Mouse (Mus musculus) spleen, postnatal 4 days (tissue): Measurements from ENCODE around the gene Bricd5.

ENCODE experiments used
- DNase-seq, 2 experiments: peaks; one replicate each; pipeline ENCODE4 v3.0.0; 2022; ENCODE audit warnings: low spot score in 2 of 2

Gene Bricd5

DNA sequence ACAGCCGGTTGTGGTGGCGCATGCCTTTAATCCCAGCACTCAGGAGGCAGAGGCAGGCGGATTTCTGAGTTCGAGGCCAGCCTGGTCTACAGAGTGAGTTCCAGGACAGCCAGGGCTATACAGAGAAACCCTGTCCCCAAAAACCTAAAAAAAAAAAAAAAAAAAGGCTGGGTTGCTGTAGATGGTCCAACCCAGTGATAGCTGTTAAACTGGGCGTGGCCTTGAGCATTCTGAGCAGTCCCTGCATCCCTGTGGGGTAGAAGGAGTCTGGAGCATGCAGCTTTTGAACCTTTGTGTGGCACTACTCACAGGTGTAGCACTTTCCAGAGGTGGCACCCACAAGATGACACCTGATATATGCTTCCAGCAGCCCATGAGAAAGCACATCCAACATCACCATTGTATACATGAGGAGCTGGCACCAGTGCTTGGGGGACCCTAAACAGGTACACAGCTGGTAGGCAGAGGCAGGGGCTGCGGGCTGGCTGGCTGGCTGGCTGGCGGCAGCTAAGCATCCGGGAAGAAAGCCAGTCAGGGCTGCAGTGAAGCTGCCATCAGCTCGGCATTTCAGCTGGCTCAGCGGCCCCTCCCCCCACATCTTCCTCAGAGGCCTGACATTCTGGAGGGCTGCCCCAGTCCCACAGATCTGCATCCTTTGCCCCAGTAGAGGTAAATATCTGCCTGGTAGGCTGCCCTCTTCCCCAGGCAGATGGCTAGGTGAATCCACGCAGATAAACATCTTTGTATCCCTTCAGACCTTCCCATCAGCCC lies 11.6 kb downstream of the Bricd5 start:
- no peak for DNase-seq

DNA sequence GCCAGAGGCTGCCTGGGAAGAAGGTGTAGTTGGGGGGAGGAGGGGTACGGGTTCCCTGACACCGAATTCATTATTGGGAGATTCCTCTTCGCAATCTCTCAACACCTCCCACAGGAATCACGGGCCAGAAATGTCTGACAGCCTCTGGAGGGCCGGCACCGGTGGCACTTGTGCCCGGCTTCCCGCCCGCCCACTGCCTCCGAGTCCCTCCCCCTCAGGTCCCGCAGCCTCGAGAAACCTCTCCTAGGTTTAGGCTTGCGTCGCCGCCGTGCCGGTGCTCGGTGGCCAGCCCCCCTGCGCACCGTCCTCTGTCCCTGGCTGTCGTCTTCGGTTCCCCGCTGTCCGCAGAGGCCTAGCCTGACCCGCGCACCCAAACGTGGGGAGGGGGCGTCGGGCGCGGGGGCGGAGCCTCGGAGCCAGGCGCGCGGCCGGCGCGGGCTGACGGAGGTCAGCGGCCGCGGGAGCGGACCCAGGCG lies 14.5 kb downstream of the Bricd5 start, which contains the start of gene Caskin1:
Gene Caskin1 (plus strand): TSS at position 416 of the 476 bp plus-strand sequence.
- DNase-seq = no peak

DNA sequence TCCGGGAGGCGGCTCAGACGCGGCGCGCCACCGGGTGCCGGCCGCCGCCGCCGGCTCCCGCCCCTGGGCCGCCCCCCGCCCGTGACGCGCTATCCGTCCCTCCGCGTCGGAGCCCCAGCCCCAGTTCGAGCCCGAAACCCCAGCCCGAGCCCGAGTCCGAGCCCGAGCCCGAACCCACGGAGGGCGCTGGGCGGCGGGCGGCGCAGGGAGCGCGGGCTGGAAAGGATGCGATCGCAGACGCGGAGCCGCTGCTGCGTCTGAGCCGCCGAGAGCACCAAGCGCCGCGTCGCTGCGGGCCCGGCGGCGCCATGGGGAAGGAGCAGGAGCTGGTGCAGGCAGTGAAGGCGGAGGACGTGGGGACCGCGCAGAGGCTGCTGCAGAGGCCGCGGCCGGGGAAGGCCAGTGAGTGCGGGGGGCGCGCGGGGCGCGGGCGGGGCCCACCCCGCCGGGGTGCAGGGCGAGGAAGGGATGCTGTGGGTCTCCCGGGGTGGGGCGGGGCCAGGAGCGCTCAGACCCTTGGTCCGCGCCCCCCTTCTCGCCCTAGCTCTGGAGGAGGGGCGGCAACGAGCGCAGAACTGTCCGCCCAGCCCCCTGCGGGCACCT lies 15.1 kb downstream of the Bricd5 start:
- DNase-seq = peak in 1 of 2 experiments; percentile 69

DNA sequence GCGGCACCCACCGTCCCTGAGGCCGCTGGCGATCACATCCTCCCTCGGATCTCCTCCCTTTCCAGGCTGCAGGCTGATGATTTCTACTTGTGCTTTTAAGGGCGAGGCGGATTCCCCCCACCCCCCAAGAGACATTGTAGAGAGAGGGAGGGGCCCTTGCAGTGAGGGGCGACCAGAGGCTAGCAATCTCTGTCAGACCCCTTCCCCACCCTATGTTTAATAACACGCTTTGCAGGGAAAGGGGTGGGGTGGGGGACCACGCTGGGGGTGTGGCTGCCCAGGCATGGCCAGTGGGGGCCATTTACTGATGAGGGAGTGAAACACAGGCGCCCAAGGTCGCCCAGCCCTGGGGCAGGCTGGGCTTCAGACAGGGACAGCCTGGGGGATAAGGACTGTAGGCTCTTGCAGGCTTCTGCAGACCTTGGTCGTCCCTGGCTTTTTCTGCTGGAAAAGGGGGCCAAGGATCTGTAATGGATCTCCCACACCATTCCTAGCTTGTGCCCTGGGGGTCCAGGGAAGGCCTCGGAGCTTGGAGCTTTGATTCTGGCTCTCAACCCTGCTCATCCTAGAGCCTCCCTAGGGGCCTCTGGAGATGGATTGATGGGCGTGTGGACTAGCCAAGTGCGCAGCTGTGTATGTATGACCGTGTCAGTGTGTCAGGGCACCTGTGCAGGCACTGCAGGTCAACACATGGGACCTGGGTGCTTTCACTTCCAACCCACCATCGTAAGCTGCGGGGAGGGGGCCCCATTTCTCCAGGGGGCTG lies 15.8 kb downstream of the Bricd5 start:
- no peak for DNase-seq

DNA sequence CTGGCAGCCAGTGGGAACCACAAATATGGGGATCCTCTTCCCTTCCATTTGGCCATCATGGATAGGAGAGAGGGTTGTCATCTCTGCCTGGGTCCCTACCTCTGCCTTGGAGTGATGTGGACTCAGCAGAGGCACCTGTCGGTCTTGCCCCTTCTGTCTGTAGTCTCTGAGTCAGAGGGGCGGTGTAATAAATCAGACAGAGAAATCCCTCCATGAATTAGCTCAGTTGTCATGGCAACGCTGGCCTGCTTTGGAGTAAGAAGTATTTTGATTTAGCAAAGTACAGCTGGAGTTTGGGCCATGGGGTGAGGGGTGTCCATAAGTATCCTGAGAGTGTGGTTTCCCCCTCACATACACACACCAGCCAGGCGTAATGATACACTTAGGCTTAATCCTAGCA lies 16.7 kb downstream of the Bricd5 start:
- no peak for DNase-seq

DNA sequence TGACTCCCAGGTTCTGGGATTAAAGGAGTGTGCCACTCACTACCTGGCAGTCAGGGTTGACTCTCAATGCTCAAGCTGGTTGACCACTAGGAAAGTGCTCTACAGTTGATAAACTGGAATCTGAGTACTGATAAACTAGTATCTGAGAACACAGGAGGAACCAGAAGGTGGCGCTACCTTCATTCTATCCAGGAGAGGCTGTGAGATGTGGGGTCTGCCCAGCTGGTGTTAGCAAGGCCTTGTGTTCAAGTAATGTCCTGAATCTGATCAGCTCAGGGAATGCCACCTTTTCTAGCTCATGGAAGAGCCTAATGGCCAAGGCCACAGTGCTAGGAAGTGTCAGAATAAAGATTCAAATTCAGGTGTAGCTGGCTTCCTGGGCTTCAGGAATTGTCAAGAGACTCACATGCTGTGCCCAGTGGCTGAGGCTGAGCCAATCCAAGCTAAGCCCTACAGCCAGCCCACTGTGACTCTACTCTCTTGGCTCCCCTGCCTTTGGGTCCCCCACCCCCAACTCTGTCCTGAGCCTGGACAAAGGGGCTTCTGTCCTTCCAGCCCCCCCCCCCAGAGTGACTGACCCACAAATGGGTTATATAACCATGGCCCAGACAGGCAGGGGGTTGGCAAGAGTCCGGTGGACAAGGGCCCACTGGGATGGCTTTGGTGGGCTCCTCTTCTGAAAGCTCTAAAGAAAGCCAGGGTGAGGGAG lies 21.1 kb downstream of the Bricd5 start:
- DNase-seq = peak; percentile 48 to 73

DNA sequence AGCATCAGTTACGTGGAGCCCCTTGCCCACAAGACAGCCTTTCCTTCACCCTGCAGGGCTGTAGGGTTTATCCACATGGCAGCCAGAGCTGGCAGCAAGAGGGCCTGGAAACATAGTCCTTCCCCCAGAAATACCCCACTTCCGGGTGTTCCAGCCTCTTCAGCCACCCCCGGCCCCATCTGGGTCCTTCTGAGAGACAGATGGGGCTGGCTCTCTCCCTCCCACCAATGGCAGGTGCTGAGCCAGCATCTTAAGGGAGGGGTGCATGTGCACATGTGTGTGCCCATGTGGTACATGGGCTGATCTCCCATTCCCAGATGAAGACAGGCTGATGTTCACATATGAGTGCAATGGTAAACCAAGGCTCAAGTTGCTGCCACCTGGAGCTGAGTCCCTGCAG lies 21.8 kb downstream of the Bricd5 start:
- DNase-seq = no peak

DNA sequence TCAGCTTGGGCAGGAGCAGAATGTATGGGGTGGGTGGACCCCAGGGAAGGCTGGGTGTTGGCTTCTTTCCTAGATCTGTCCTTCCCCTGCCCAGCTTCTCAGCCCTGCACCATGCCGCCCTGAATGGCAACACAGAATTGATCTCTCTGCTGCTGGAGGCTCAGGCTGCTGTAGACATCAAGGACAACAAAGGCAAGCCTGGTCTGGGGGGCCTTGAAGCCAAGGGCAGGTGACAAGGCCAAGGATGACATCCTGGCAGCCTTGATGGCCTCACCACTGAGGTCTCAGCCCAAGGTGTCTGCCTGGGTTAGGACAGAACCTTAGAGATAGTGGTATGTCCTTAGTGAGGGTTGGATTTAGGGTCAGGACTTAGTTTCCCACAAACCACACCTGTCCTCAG lies 22.3 kb downstream of the Bricd5 start:
- no peak for DNase-seq

DNA sequence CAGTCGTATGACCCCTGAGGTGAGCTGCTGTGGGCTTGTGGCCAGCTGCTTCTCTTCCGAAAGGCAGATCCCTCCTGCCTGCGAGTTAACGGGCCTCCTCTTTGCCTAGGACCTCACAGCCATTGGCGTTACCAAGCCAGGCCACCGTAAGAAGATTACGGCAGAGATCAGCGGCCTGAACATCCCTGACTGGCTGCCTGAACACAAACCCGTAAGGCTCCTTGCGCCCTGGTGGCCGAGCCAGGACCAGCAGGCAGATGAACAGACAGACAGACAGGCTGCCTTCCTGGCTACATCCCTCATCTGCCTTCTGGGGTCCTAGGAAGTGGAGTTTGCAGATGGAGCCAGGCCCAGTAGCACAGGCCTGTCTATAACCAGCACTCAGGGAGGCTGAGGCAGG lies 28.5 kb downstream of the Bricd5 start:
- DNase-seq = no peak

DNA sequence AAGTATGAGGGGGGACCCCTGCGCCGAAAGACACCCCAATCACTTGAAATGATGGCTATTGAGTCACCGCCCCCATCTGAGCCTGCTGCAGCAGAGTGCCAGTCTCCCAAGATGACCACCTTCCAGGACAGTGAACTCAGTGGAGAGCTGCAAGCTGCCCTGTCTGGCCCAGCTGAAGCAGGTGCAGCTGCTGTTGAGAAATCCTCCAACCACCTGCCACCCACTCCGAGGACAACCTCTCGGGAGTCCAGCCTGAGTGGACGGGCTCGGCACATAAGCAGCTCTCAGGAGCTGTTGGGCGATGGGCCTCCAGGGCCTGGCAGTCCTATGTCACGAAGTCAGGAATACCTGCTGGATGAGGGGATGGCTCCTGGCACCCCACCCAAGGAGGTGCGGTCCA lies 30.4 kb downstream of the Bricd5 start:
- no peak for DNase-seq

DNA sequence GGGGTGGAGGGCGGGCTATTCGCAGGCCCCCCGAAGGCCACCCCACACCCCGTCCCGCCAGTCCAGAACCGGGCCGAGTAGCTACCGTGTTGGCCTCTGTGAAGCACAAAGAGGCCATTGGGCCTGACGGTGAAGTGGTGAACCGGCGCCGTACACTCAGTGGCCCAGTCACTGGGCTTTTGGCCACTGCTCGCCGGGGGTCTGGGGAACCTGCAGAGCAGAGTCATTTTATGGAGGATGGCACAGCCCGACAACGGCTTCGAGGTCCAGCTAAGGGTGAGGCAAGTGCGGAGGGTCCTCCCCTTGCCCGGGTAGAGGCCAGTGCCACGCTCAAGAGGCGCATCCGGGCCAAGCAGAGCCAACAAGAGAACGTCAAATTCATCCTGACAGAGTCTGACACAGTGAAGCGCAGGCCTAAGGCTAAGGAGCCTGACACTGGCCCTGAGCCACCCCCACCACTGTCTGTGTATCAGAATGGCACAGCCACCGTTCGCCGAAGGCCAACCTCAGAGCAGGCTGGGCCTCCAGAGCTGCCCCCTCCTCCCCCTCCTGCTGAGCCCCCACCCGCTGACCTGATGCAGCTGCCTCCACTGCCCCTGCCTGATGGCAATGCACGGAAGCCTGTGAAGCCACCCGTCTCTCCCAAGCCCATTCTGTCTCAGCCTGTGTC lies 31.7 kb downstream of the Bricd5 start:
- DNase-seq = no peak

DNA sequence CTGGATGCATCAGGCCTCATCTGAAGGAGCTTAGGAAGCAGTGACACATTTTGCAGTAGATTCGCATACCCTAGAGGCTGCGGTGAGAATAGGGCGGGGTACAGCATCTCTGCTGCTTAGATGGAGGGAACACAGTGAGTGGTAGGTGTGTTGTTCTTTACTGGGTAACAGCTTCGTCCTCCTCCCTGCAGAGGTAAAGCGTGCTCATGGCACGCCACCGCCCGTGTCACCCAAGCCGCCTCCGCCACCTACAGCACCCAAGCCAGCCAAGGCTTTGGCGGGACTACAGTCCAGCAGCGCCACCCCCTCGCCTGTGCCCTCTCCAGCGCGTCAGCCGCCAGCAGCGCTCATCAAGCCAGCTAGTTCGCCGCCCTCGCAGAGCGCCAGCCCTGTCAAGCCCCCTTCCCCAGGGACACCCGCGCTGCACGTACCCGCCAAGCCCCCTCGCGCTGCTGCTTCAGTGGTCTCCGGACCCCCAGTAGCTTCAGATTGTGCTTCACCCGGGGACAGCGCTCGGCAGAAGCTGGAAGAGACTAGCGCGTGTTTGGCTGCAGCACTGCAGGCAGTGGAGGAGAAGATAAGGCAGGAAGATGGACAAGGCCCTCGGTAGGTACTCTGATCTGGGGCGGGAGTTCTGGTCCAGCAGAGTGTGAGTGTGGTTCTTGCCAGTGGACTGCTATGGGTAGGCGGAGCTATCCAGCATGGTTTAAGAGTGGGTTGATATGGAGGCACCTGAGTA lies 32.8 kb downstream of the Bricd5 start:
- DNase-seq = no peak

DNA sequence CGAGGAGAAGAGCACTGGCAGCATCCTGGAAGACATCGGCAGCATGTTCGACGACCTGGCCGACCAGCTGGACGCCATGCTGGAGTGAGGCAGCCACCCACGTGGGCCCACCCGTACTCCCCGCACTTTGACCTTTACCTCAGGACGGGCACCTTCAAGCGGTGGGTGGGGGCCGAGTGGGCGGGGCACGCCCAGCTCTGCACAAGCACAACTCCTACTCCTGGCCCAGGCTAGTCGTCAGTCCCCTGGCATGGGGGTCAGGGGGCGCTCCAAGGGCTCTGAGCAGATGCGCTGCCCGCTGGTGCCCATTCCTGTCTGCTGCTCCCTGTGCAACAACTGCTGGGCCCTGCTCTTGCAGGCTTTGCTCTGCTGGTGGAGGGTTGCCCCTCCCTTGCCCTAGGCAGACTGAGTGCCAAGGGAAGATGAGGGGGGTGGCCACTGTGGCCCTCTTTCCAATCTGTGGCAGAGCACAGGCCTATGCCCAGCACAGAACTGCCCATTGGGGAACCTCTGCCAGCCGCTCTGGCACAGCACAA lies 33.5 kb downstream of the Bricd5 start:
- no peak for DNase-seq

DNA sequence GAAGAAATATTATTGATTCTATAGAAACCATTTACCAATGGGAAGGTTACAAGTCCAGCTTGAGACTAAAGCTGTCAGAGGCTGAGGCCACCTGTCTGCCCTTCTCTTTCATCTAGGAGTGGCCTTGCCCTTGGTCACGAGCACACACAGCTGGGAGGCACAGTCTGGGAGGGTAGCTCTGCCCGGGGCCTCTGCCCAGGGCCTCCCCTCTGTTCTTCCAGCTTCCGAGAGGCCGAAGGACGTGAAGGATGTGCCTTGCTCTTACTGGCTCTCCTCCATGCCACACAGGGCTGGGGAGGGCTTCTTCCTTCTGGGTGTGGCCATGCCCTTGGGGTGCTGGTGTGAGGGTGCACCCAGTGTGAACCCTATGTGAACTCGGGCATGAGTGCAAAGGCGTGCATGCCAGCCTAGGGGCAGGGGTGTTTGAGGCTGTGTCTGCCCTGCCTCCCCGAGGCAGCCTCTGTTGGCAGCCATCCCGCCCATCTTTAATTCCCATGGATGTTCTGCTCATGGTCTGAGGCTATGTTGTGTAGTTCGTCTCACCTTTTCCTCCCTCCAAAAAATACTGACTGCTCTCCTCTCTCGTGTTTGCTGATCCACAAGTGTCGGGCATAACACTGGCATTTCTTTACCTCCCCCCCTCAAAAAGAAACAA lies 34.2 kb downstream of the Bricd5 start:
- no peak for DNase-seq

DNA sequence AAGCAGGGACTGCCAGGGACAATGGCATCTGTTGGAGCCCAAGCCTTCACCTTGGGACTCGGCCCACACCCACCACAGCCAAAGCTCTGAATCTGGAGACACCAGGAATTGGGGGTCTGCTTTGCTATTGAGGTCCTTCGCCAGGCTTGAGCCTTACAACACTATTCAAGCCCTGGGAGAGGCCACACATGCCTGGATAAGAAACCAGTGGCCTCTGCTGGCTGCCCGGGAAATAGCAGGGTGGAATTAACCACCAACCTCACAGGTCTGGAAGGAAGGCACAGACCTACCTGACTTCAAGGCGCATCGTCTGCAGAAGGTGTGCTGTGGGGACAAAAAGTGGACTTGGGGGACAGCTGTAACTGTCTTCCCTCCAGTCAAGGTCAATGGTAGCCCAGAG lies 39.9 kb downstream of the Bricd5 start:
- no peak for DNase-seq

DNA sequence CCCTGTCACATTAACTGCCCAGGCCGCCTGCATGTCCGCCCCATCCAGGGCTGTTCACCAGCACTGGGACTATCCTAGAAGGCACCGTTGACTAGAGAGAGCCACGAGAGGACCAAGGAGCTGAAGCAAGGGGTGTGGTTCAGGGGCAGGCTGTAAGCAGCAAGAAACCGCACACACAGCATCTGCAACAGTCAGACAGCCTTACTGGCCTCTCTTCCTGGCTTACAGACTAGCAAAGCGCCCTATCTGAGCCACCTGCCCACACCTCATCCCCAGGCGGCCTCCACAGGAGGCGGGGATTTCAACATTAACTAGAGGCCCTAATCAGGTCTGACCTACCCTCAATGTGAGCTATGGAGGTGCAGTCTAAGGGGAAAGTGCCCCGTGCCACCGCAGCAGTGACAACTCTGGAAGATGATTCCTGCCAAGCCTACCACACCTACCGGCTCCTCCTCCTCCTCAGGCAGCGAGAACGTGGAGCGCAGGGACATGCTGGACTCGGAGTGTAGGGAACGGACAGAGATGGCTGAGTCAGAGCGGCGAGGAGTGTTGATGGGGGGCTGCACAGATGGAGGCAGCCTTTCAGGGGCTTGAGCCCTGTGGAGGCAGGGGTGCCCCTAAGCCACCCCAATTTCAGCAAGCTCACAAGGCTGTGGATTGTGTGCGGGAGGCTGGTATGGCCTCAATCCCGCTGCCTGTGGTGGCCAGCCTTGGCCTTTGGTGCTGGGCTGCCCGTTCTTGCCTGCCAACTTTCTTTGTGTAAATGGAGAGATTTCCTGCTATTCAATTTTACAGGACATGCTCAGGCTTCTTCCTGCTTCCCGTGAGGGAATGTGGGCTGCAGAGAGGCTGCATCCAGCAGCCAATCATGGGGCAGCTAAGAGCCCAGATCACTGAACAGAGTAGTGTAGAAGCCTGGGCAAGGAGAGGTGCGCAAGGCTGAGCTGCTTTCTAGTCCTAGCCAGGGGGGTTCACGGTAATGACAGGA lies 40.9 kb downstream of the Bricd5 start:
- no peak for DNase-seq

DNA sequence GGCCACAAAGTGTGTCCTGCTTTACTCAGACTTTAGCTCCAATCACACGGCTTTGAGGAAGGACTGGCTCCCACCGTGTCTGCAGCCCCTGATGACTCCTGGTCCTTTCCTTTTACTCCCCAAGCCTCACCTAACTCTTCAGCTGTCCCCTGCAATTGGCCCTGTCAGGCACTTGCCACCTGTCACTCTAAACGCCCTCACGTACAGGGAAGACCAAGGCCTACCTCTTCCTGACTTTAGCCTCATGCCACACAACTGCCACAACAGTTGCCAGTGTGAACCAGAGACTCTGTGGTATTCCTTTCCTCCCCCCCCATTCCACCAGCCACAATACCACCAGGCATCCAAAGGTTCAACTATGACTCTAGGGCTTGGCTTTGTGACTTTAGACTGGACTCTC lies 46.8 kb downstream of the Bricd5 start:
- no peak for DNase-seq

DNA sequence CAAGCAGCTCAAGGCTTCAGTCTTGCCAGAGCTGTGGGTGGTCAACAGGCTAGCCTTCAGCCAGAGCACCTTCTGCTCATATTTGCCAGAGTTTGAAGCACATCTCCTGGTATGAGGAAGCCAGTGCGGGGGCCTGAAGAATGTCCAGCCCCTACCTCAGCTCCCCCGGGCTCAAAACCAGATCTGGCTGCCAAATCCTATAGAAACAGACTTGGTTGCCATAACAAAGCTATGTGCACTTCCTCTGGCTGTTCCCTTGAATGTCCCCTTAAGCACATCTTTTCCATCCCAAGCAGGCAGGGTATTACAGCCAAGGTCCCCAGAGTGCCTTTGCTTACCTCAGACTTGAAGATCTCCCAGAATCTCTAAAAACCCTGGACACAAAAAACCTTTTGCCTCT lies 51.0 kb downstream of the Bricd5 start:
- no peak for DNase-seq
